Mouse (Mus musculus) thymus, postnatal 0 days (tissue): Measurements from ENCODE around the gene Bach1. TPM values are rescaled to one million over a fixed set of nuclear protein-coding genes. Genes with fewer than 3 reads are reported as not detected.

Source experiments
- DNase-seq: peaks from one replicate; pipeline ENCODE4 v3.0.0-alpha.2; 2015; ENCODE audit warnings: low spot score
- polyA plus RNA-seq: library from polyadenylated mRNA; unstranded; fragments of >200 nt; fragmentation: Nextera tagmentation; extraction: Ambion mirVana; gene quantifications from 2 replicates; pipeline ENCODE4 v1.2.1, GENCODE M21; 2015

The Bach1 gene
- polyA plus RNA-seq, 1 experiment from 2014 or later = 26.0 TPM

GRCm38 (mm10) chr16:87711961-87712360 lies 13.2 kb downstream of the Bach1 start:
- DNase-seq = no peak

GRCm38 (mm10) chr16:87712986-87713693 lies 14.4 kb downstream of the Bach1 start:
- DNase-seq = peak; percentile 81

- DNase-seq = no peak
Observed at GRCm38 (mm10) chr16:87714550-87714949, 15.8 kb downstream of the Bach1 start.

GRCm38 (mm10) chr16:87715221-87715620 lies 16.5 kb downstream of the Bach1 start:
- no peak for DNase-seq

- no peak for DNase-seq
Observed at GRCm38 (mm10) chr16:87716269-87716668, 17.5 kb downstream of the Bach1 start.

- no peak for DNase-seq
Observed at GRCm38 (mm10) chr16:87717046-87717660, 18.4 kb downstream of the Bach1 start.

- DNase-seq = no peak
Observed at GRCm38 (mm10) chr16:87719071-87719470, 20.3 kb downstream of the Bach1 start.

GRCm38 (mm10) chr16:87719688-87720283 lies 21.0 kb downstream of the Bach1 start:
- no peak for DNase-seq

- DNase-seq = no peak
Observed at GRCm38 (mm10) chr16:87720851-87721409, 22.2 kb downstream of the Bach1 start.

- DNase-seq = no peak
Observed at GRCm38 (mm10) chr16:87722857-87723256, 24.1 kb downstream of the Bach1 start.

GRCm38 (mm10) chr16:87723479-87723878 lies 24.7 kb downstream of the Bach1 start:
- peak; percentile 70 for DNase-seq

GRCm38 (mm10) chr16:87724826-87725225 lies 26.1 kb downstream of the Bach1 start:
- peak; percentile 27 for DNase-seq

- DNase-seq = peak; percentile 29
Observed at GRCm38 (mm10) chr16:87725241-87725640, 26.5 kb downstream of the Bach1 start.

- peak; percentile 89 for DNase-seq
Observed at GRCm38 (mm10) chr16:87725963-87726362, 27.2 kb downstream of the Bach1 start.

- no peak for DNase-seq
Observed at GRCm38 (mm10) chr16:87726369-87726768, 27.6 kb downstream of the Bach1 start.

GRCm38 (mm10) chr16:87727250-87727649 lies 28.5 kb downstream of the Bach1 start:
- peak; percentile 72 for DNase-seq

- peak; percentile 42 for DNase-seq
Observed at GRCm38 (mm10) chr16:87727918-87728317, 29.2 kb downstream of the Bach1 start.

GRCm38 (mm10) chr16:87728703-87729102 lies 30.0 kb downstream of the Bach1 start:
- no peak for DNase-seq

- peak; percentile 23 for DNase-seq
Observed at GRCm38 (mm10) chr16:87729469-87729868, 30.7 kb downstream of the Bach1 start.

- DNase-seq = no peak
Observed at GRCm38 (mm10) chr16:87734868-87735381, 36.2 kb downstream of the Bach1 start.

GRCm38 (mm10) chr16:87736106-87736505 lies 37.4 kb downstream of the Bach1 start:
- DNase-seq = no peak

GRCm38 (mm10) chr16:87737296-87737695 lies 38.6 kb downstream of the Bach1 start:
- DNase-seq = no peak
